Mouse (Mus musculus) adrenal gland, adult 18-20 months (tissue): ENCODE data around the gene Mkrn2. TPM values are rescaled to one million over a fixed set of nuclear protein-coding genes. Genes with fewer than 3 reads are reported as not detected.

Experiments used
- total RNA-seq, 2 experiments: library from RNA; stranded (reverse); gene quantifications; 1 replicate in 1 of 2; 2 replicates in 1 of 2; pipeline ENCODE4 v1.2.3; 2021

Mkrn2 gene
- total RNA-seq, 2 experiments from 2014 or later, result 34.8 to 37.9 TPM

Other genes starting within 250 kb of the Mkrn2 start
- gene Pparg, start 241.0 kb upstream of the Mkrn2 start, total RNA-seq, result 100 to 1,000 TPM in 1 of 2 experiments, 10 to 100 TPM in 1; 48.5 to 157 TPM
- 1 to 10 TPM; 6.8 to 8.7 TPM for gene Tsen2, start 57.2 kb upstream of the Mkrn2 start, total RNA-seq
- not detected for gene Mkrn2os, start 9.3 kb upstream of the Mkrn2 start, total RNA-seq
- 100 to 1,000 TPM in 1 of 2 experiments, 10 to 100 TPM in 1; 89.9 to 101 TPM for gene Raf1, start 74.7 kb downstream of the Mkrn2 start, total RNA-seq
- under 1 TPM; 0.43 to 0.45 TPM for gene Tmem40, start 160.5 kb downstream of the Mkrn2 start, total RNA-seq
- gene Cand2, start 172.6 kb downstream of the Mkrn2 start, total RNA-seq, result 1 to 10 TPM; 5.8 to 9.5 TPM
- 1,000 to 10,000 TPM; 1,000 to 1,116 TPM for gene Rpl32, start 206.8 kb downstream of the Mkrn2 start, total RNA-seq
- under 1 TPM; 0.58 to 0.80 TPM for gene Efcab12, start 236.5 kb downstream of the Mkrn2 start, total RNA-seq